Mouse (Mus musculus): Measurements from ENCODE around the gene Elob. TPM values are rescaled to one million over a fixed set of nuclear protein-coding genes. Genes with fewer than 3 reads are reported as not detected.

Elob gene
- polyA plus RNA-seq, 1 experiment from 2014 or later, result 1,145 TPM

GRCm38 (mm10) chr17:23857193-23857592 is 28.3 kb upstream of the Elob start:
- H3K27me3 ChIP-seq (ENCODE audit: control insufficient read depth, insufficient read depth, low read length), result no peaks in the 10 kb centered on the region
- H3K4me2 ChIP-seq (replicated peaks; ENCODE audit: low read depth, low read length), result no peak overlapping the region
- no peaks in the 10 kb centered on the region for H3K4me1 ChIP-seq (replicated peaks; ENCODE audit: control insufficient read depth, insufficient read depth, low read length)
- ATAC-seq (ENCODE audit: low FRiP score) (no peak), DNase-seq (ENCODE audit: low spot score) (no peak)
- H3K9ac ChIP-seq (ENCODE audit: low read depth, low read length), result no peak overlapping the region
- no peak overlapping the region for H3K27ac ChIP-seq (ENCODE audit: low read depth, low read length)
- no peaks in the 10 kb centered on the region for H3K36me3 ChIP-seq (ENCODE audit: control insufficient read depth, insufficient read depth, low read length)
- H3K9me3 ChIP-seq (ENCODE audit: control insufficient read depth, low read length), result no peaks in the 10 kb centered on the region
- no peak overlapping the region for H3K4me3 ChIP-seq (ENCODE audit: low read depth, low read length)
- WGBS, result 86% methylated on average over 6 of the region's 6 CpGs

GRCm38 (mm10) chr17:23854229-23854765 is 25.4 kb upstream of the Elob start:
- H3K9ac ChIP-seq (ENCODE audit: low read depth, low read length), result no peak overlapping the region
- WGBS, result 84% methylated on average over 10 of the region's 10 CpGs
- H3K27me3 ChIP-seq (ENCODE audit: control insufficient read depth, insufficient read depth, low read length), result no peaks in the 10 kb centered on the region
- no peak overlapping the region for H3K4me2 ChIP-seq (replicated peaks; ENCODE audit: low read depth, low read length)
- H3K27ac ChIP-seq (ENCODE audit: low read depth, low read length), result no peak overlapping the region
- no peaks in the 10 kb centered on the region for H3K4me1 ChIP-seq (replicated peaks; ENCODE audit: control insufficient read depth, insufficient read depth, low read length)
- ATAC-seq (ENCODE audit: low FRiP score) (no peak), DNase-seq (ENCODE audit: low spot score) (no peak)
- H3K4me3 ChIP-seq (ENCODE audit: low read depth, low read length), result no peak overlapping the region
- no peaks in the 10 kb centered on the region for H3K9me3 ChIP-seq (ENCODE audit: control insufficient read depth, low read length)
- no peaks in the 10 kb centered on the region for H3K36me3 ChIP-seq (ENCODE audit: control insufficient read depth, insufficient read depth, low read length)

- Histone ChIP-seq H3K27ac (ENCODE audit: low read depth, low read length) (no peak overlapping the region), H3K4me1 (replicated peaks; ENCODE audit: control insufficient read depth, insufficient read depth, low read length) (no peaks in the 10 kb centered on the region), H3K4me3 (ENCODE audit: low read depth, low read length) (no peak overlapping the region), H3K36me3 (ENCODE audit: control insufficient read depth, insufficient read depth, low read length) (no peaks in the 10 kb centered on the region), H3K27me3 (ENCODE audit: control insufficient read depth, insufficient read depth, low read length) (no peaks in the 10 kb centered on the region), H3K4me2 (replicated peaks; ENCODE audit: low read depth, low read length) (no peak overlapping the region), H3K9ac (ENCODE audit: low read depth, low read length) (no peak overlapping the region), H3K9me3 (ENCODE audit: control insufficient read depth, low read length) (no peaks in the 10 kb centered on the region)
- DNase-seq (ENCODE audit: low spot score) (peak; percentile 72), ATAC-seq (ENCODE audit: low FRiP score) (no peak)
- 31% methylated on average over 5 of the region's 5 CpGs for WGBS
These were observed 24.4 kb upstream of the Elob start for GRCm38 (mm10) chr17:23853292-23853691.

- H3K27ac ChIP-seq (ENCODE audit: low read depth, low read length), result no peak overlapping the region
- WGBS, result 62% methylated on average over 18 of the region's 19 CpGs
- no peaks in the 10 kb centered on the region for H3K9me3 ChIP-seq (ENCODE audit: control insufficient read depth, low read length)
- no peak overlapping the region for H3K4me2 ChIP-seq (replicated peaks; ENCODE audit: low read depth, low read length)
- H3K4me3 ChIP-seq (ENCODE audit: low read depth, low read length), result no peak overlapping the region
- no peaks in the 10 kb centered on the region for H3K36me3 ChIP-seq (ENCODE audit: control insufficient read depth, insufficient read depth, low read length)
- no peaks in the 10 kb centered on the region for H3K4me1 ChIP-seq (replicated peaks; ENCODE audit: control insufficient read depth, insufficient read depth, low read length)
- no peaks in the 10 kb centered on the region for H3K27me3 ChIP-seq (ENCODE audit: control insufficient read depth, insufficient read depth, low read length)
- H3K9ac ChIP-seq (ENCODE audit: low read depth, low read length), result no peak overlapping the region
- peak; percentile 87 for DNase-seq (ENCODE audit: low spot score)
- ATAC-seq (ENCODE audit: low FRiP score), result no peak
These were observed 22.2 kb upstream of the Elob start for GRCm38 (mm10) chr17:23850853-23851749.

- ATAC-seq (ENCODE audit: low FRiP score) (no peak), DNase-seq (ENCODE audit: low spot score) (no peak)
- Histone ChIP-seq H3K27ac (ENCODE audit: low read depth, low read length) (no peak overlapping the region), H3K4me1 (replicated peaks; ENCODE audit: control insufficient read depth, insufficient read depth, low read length) (no peaks in the 10 kb centered on the region), H3K9ac (ENCODE audit: low read depth, low read length) (no peak overlapping the region), H3K27me3 (ENCODE audit: control insufficient read depth, insufficient read depth, low read length) (no peaks in the 10 kb centered on the region), H3K4me3 (ENCODE audit: low read depth, low read length) (no peak overlapping the region), H3K36me3 (ENCODE audit: control insufficient read depth, insufficient read depth, low read length) (no peaks in the 10 kb centered on the region), H3K4me2 (replicated peaks; ENCODE audit: low read depth, low read length) (no peak overlapping the region), H3K9me3 (ENCODE audit: control insufficient read depth, low read length) (no peaks in the 10 kb centered on the region)
- WGBS, result 59% methylated on average over 2 of the region's 2 CpGs
These were observed 21.1 kb upstream of the Elob start for GRCm38 (mm10) chr17:23850028-23850427.

- Histone ChIP-seq H3K27me3 (ENCODE audit: control insufficient read depth, insufficient read depth, low read length) (no peaks in the 10 kb centered on the region), H3K4me1 (replicated peaks; ENCODE audit: control insufficient read depth, insufficient read depth, low read length) (no peaks in the 10 kb centered on the region), H3K4me2 (replicated peaks; ENCODE audit: low read depth, low read length) (peak within 1 kb of the TSS; percentile 27), H3K9me3 (ENCODE audit: control insufficient read depth, low read length) (no peaks in the 10 kb centered on the region), H3K36me3 (ENCODE audit: control insufficient read depth, insufficient read depth, low read length) (no peaks in the 10 kb centered on the region), H3K4me3 (ENCODE audit: low read depth, low read length) (0 out of 2 replicates have a peak within 1 kb of the TSS, but pooled peaks have one; percentile 14), H3K27ac (ENCODE audit: low read depth, low read length) (no peak within 1 kb of the TSS), H3K9ac (ENCODE audit: low read depth, low read length) (no peak within 1 kb of the TSS)
- peak; percentile 71 for DNase-seq (ENCODE audit: low spot score)
- peak; percentile 38; the same call in 1 of the 2 replicates for ATAC-seq (ENCODE audit: low FRiP score)
- WGBS, result 14% methylated on average over 19 of the region's 19 CpGs
These were observed 14.9 kb upstream of the Elob start, which contains the start of the genes Prss32 and Prss41 for GRCm38 (mm10) chr17:23843812-23844273. TSS of gene Prss32 (plus strand) at chr17:23843855. TSS of gene Prss41 (minus strand) at chr17:23844172.

GRCm38 (mm10) chr17:23843141-23843811 is 14.3 kb upstream of the Elob start:
- no peaks in the 10 kb centered on the region for H3K4me1 ChIP-seq (replicated peaks; ENCODE audit: control insufficient read depth, insufficient read depth, low read length)
- 32% methylated on average over 23 of the region's 23 CpGs for WGBS
- DNase-seq (ENCODE audit: low spot score), result no peak
- H3K27ac ChIP-seq (ENCODE audit: low read depth, low read length), result no peak overlapping the region
- no peak overlapping the region for H3K9ac ChIP-seq (ENCODE audit: low read depth, low read length)
- no peaks in the 10 kb centered on the region for H3K9me3 ChIP-seq (ENCODE audit: control insufficient read depth, low read length)
- ATAC-seq (ENCODE audit: low FRiP score), result no peak
- no peak overlapping the region for H3K4me2 ChIP-seq (replicated peaks; ENCODE audit: low read depth, low read length)
- no peaks in the 10 kb centered on the region for H3K36me3 ChIP-seq (ENCODE audit: control insufficient read depth, insufficient read depth, low read length)
- 0 out of 2 replicates have a peak overlapping the region, but pooled peaks have one; percentile 14 for H3K4me3 ChIP-seq (ENCODE audit: low read depth, low read length)
- H3K27me3 ChIP-seq (ENCODE audit: control insufficient read depth, insufficient read depth, low read length), result no peaks in the 10 kb centered on the region

- H3K4me3 ChIP-seq (ENCODE audit: low read depth, low read length), result no peak overlapping the region
- WGBS, result 30% methylated on average over 4 of the region's 4 CpGs
- ATAC-seq (ENCODE audit: low FRiP score) (peak; percentile 43; the same call in 1 of the 2 replicates), DNase-seq (ENCODE audit: low spot score) (peak; percentile 84)
- no peaks in the 10 kb centered on the region for H3K36me3 ChIP-seq (ENCODE audit: control insufficient read depth, insufficient read depth, low read length)
- no peaks in the 10 kb centered on the region for H3K4me1 ChIP-seq (replicated peaks; ENCODE audit: control insufficient read depth, insufficient read depth, low read length)
- no peaks in the 10 kb centered on the region for H3K9me3 ChIP-seq (ENCODE audit: control insufficient read depth, low read length)
- no peaks in the 10 kb centered on the region for H3K27me3 ChIP-seq (ENCODE audit: control insufficient read depth, insufficient read depth, low read length)
- H3K4me2 ChIP-seq (replicated peaks; ENCODE audit: low read depth, low read length), result no peak overlapping the region
- H3K9ac ChIP-seq (ENCODE audit: low read depth, low read length), result no peak overlapping the region
- H3K27ac ChIP-seq (ENCODE audit: low read depth, low read length), result no peak overlapping the region
These were observed 12.2 kb upstream of the Elob start for GRCm38 (mm10) chr17:23841145-23841544.
